Mouse (Mus musculus) forebrain, embryonic 16.5 days (tissue): ENCODE data around the gene Cfap73. TPM values are rescaled to one million over a fixed set of nuclear protein-coding genes. Genes with fewer than 3 reads are reported as not detected.

ENCODE experiments used
- ATAC-seq: fragments of 200-750 bp; cut with Nextera tagmentation; 2 replicates; pipeline ENCODE4 v1.8.0; 2017; ENCODE audit warnings: mild to moderate bottlenecking, moderate library complexity
- H3K27ac ChIP-seq: fragments of 300-500 bp; sonication (generic); 2 replicates; pipeline ENCODE4 v1.5.1; 2014; ENCODE audit warnings: low read length, control low read depth
- H3K27me3 ChIP-seq: fragments of 300-500 bp; sonication (generic); replicated peaks from 2 replicates; pipeline ENCODE4 v1.6.1; 2014; ENCODE audit warnings: low read length; ENCODE audit not compliant: control insufficient read depth, insufficient read depth
- H3K36me3 ChIP-seq: fragments of 300-500 bp; sonication (generic); 2 replicates; pipeline ENCODE4 v1.6.1; 2014; ENCODE audit not compliant: control insufficient read depth, insufficient read depth
- H3K4me1 ChIP-seq: fragments of 300-500 bp; sonication (generic); replicated peaks from 2 replicates; pipeline ENCODE4 v1.6.1; 2014; ENCODE audit warnings: low read length; ENCODE audit not compliant: control insufficient read depth, insufficient read depth
- H3K4me2 ChIP-seq: fragments of 300-500 bp; sonication (generic); 2 replicates; pipeline ENCODE4 v1.6.1; 2014; ENCODE audit warnings: mild to moderate bottlenecking, low read length, control low read depth
- H3K4me3 ChIP-seq: fragments of 300-500 bp; sonication (generic); replicated peaks from 2 replicates; pipeline ENCODE4 v1.5.1; 2014; ENCODE audit warnings: mild to moderate bottlenecking, low read length, control low read depth
- H3K9ac ChIP-seq: fragments of 300-500 bp; sonication (generic); replicated peaks from 2 replicates; pipeline ENCODE4 v1.6.1; 2014; ENCODE audit warnings: low read depth, low read length, control low read depth
- H3K9me3 ChIP-seq: fragments of 300-500 bp; sonication (generic); 2 replicates; pipeline ENCODE4 v1.6.1; 2016; ENCODE audit warnings: low read length; ENCODE audit not compliant: control insufficient read depth
- WGBS: fragments of 180-500 bp; shearing (Covaris S2); extraction: QIAGEN DNeasy Blood & Tissue Kit; methylation state at CpG from one replicate; pipeline ENCODE4 v1.1.7; 2014; 5-methylcytosine and 5-hydroxymethylcytosine counted together
- polyA plus RNA-seq: library from polyadenylated mRNA; unstranded; fragments of >200 nt; fragmentation: Nextera tagmentation; extraction: Ambion mirVana; gene quantifications from 2 replicates; pipeline ENCODE4 v1.2.1, GENCODE M21; 2015

Cfap73 gene
- polyA plus RNA-seq, 1 experiment from 2014 or later = 0.39 TPM

GRCm38 (mm10) chr5:120609246-120609775 is 24.7 kb downstream of the Cfap73 start:
- Histone ChIP-seq H3K27ac (no peak overlapping the region), H3K4me2 (no peak overlapping the region), H3K36me3 (no peaks in the 10 kb centered on the region), H3K4me1 (peaks cover 27% of the 10 kb centered on the region), H3K4me3 (no peak overlapping the region), H3K9me3 (no peaks in the 10 kb centered on the region), H3K27me3 (no peaks in the 10 kb centered on the region), H3K9ac (no peak overlapping the region)
- no peak for ATAC-seq
- 79% methylated on average over 16 of the region's 16 CpGs for WGBS

- no peak overlapping the region for H3K4me2 ChIP-seq
- WGBS = 86% methylated on average over 3 of the region's 3 CpGs
- H3K9ac ChIP-seq = no peak overlapping the region
- no peak for ATAC-seq
- no peaks in the 10 kb centered on the region for H3K36me3 ChIP-seq
- H3K4me1 ChIP-seq = peaks cover 20% of the 10 kb centered on the region
- no peaks in the 10 kb centered on the region for H3K9me3 ChIP-seq
- no peak overlapping the region; the same call in 1 of the 2 replicates for H3K27ac ChIP-seq
- no peaks in the 10 kb centered on the region for H3K27me3 ChIP-seq
- H3K4me3 ChIP-seq = no peak overlapping the region
Observed at GRCm38 (mm10) chr5:120607335-120607734, 26.7 kb downstream of the Cfap73 start.

- no peak for ATAC-seq
- H3K36me3 ChIP-seq = no peaks in the 10 kb centered on the region
- H3K9me3 ChIP-seq = no peaks in the 10 kb centered on the region
- no peak overlapping the region for H3K9ac ChIP-seq
- peaks cover 17% of the 10 kb centered on the region for H3K4me1 ChIP-seq
- H3K4me2 ChIP-seq = no peak overlapping the region
- no peak overlapping the region for H3K27ac ChIP-seq
- H3K27me3 ChIP-seq = no peaks in the 10 kb centered on the region
- WGBS = 73% methylated on average over 25 of the region's 25 CpGs
- no peak overlapping the region for H3K4me3 ChIP-seq
Observed at GRCm38 (mm10) chr5:120606590-120607200, 27.3 kb downstream of the Cfap73 start.

- WGBS = under 1% methylated on average over 8 of the region's 8 CpGs
- ATAC-seq = peak; percentile 86
- H3K9me3 ChIP-seq = no peaks in the 10 kb centered on the region
- H3K4me2 ChIP-seq = peak overlapping the region; percentile 68
- H3K4me3 ChIP-seq = peak overlapping the region; percentile 43
- H3K4me1 ChIP-seq = peaks cover 7% of the 10 kb centered on the region
- no peak overlapping the region for H3K27ac ChIP-seq
- H3K9ac ChIP-seq = no peak overlapping the region; the same call in 1 of the 2 replicates
- no peaks in the 10 kb centered on the region for H3K27me3 ChIP-seq
- H3K36me3 ChIP-seq = no peaks in the 10 kb centered on the region
Observed at GRCm38 (mm10) chr5:120605688-120606087, 28.3 kb downstream of the Cfap73 start.

GRCm38 (mm10) chr5:120605241-120605661 is 28.8 kb downstream of the Cfap73 start:
- H3K4me1 ChIP-seq = peaks cover 7% of the 10 kb centered on the region
- H3K4me3 ChIP-seq = peak overlapping the region; percentile 43
- ATAC-seq = peak; percentile 55
- peak overlapping the region; percentile 72 for H3K27ac ChIP-seq
- no peaks in the 10 kb centered on the region for H3K36me3 ChIP-seq
- H3K4me2 ChIP-seq = peak overlapping the region; percentile 68
- H3K9ac ChIP-seq = peak overlapping the region; percentile 56
- no peaks in the 10 kb centered on the region for H3K9me3 ChIP-seq
- WGBS = 1% methylated on average over 10 of the region's 10 CpGs
- H3K27me3 ChIP-seq = no peaks in the 10 kb centered on the region

GRCm38 (mm10) chr5:120604839-120605238 is 29.2 kb downstream of the Cfap73 start:
- peak overlapping the region; percentile 56 for H3K9ac ChIP-seq
- H3K4me1 ChIP-seq = peaks cover 7% of the 10 kb centered on the region
- H3K27me3 ChIP-seq = no peaks in the 10 kb centered on the region
- no peaks in the 10 kb centered on the region for H3K36me3 ChIP-seq
- H3K27ac ChIP-seq = peak overlapping the region; percentile 72
- WGBS = 3% methylated on average over 6 of the region's 6 CpGs
- H3K9me3 ChIP-seq = no peaks in the 10 kb centered on the region
- ATAC-seq = peak; percentile 51
- peak overlapping the region; percentile 43 for H3K4me3 ChIP-seq
- peak overlapping the region; percentile 68 for H3K4me2 ChIP-seq

GRCm38 (mm10) chr5:120603515-120603914 is 30.5 kb downstream of the Cfap73 start:
- Histone ChIP-seq H3K4me3 (no peak overlapping the region), H3K36me3 (no peaks in the 10 kb centered on the region), H3K27me3 (no peaks in the 10 kb centered on the region), H3K27ac (no peak overlapping the region), H3K9me3 (no peaks in the 10 kb centered on the region), H3K4me2 (no peak overlapping the region), H3K9ac (no peak overlapping the region), H3K4me1 (peaks cover 5% of the 10 kb centered on the region)
- WGBS = 57% methylated on average over 7 of the region's 7 CpGs
- ATAC-seq = no peak

- no peak overlapping the region for H3K4me3 ChIP-seq
- H3K27ac ChIP-seq = no peak overlapping the region
- peaks cover 5% of the 10 kb centered on the region for H3K4me1 ChIP-seq
- no peaks in the 10 kb centered on the region for H3K27me3 ChIP-seq
- WGBS = 93% methylated on average over 12 of the region's 12 CpGs
- H3K36me3 ChIP-seq = no peaks in the 10 kb centered on the region
- no peak overlapping the region for H3K4me2 ChIP-seq
- no peaks in the 10 kb centered on the region for H3K9me3 ChIP-seq
- no peak for ATAC-seq
- H3K9ac ChIP-seq = no peak overlapping the region
Observed at GRCm38 (mm10) chr5:120602210-120602609, 31.8 kb downstream of the Cfap73 start.

GRCm38 (mm10) chr5:120600946-120601668 is 32.9 kb downstream of the Cfap73 start:
- 66% methylated on average over 11 of the region's 11 CpGs for WGBS
- Histone ChIP-seq H3K36me3 (no peaks in the 10 kb centered on the region), H3K4me1 (peaks cover 5% of the 10 kb centered on the region), H3K27me3 (no peaks in the 10 kb centered on the region), H3K4me3 (no peak overlapping the region), H3K4me2 (no peak overlapping the region), H3K27ac (no peak overlapping the region), H3K9ac (no peak overlapping the region), H3K9me3 (no peaks in the 10 kb centered on the region)
- no peak for ATAC-seq
